Mouse (Mus musculus) embryonic facial prominence, embryonic 12.5 days (tissue): ENCODE measurements around the gene S100a10. TPM values are rescaled to one million over a fixed set of nuclear protein-coding genes. Genes with fewer than 3 reads are reported as not detected.
"Not testable (repeated sequence)": the region's sequence is repeated elsewhere in the genome, so short reads cannot be mapped to it uniquely, and the experiment has no call there.

Experiments used
- ATAC-seq: fragments of 200-750 bp; cut with Nextera tagmentation; 2 replicates; pipeline ENCODE4 v1.8.0; 2017; ENCODE audit not compliant: insufficient number of reproducible peaks, insufficient read depth, low FRiP score, low TSS enrichment
- H3K27ac ChIP-seq: fragments of 300-500 bp; sonication (generic); 2 replicates; pipeline ENCODE4 v1.5.1; 2016; ENCODE audit warnings: mild to moderate bottlenecking
- H3K27me3 ChIP-seq: fragments of 300-500 bp; sonication (generic); 2 replicates; pipeline ENCODE4 v1.6.1; 2016; ENCODE audit warnings: mild to moderate bottlenecking, moderate library complexity
- H3K36me3 ChIP-seq: fragments of 300-500 bp; sonication (generic); 2 replicates; pipeline ENCODE4 v1.6.1; 2016; ENCODE audit warnings: mild to moderate bottlenecking
- H3K4me1 ChIP-seq: fragments of 300-500 bp; sonication (generic); 2 replicates; pipeline ENCODE4 v1.6.1; 2016
- H3K4me2 ChIP-seq: fragments of 300-500 bp; sonication (generic); replicated peaks from 2 replicates; pipeline ENCODE4 v1.6.1; 2016; ENCODE audit warnings: mild to moderate bottlenecking, moderate library complexity
- H3K4me3 ChIP-seq: fragments of 300-500 bp; sonication (generic); 2 replicates; pipeline ENCODE4 v1.5.1; 2016; ENCODE audit warnings: mild to moderate bottlenecking
- H3K9ac ChIP-seq: fragments of 300-500 bp; sonication (generic); 2 replicates; pipeline ENCODE4 v1.6.1; 2016; ENCODE audit warnings: mild to moderate bottlenecking, moderate library complexity
- H3K9me3 ChIP-seq: fragments of 300-500 bp; sonication (generic); 2 replicates; pipeline ENCODE4 v1.6.1; 2016; ENCODE audit warnings: mild to moderate bottlenecking, moderate library complexity
- WGBS: fragments of 180-500 bp; shearing (Covaris S2); methylation state at CpG from one replicate; pipeline ENCODE4 v1.1.7; 2016; 5-methylcytosine and 5-hydroxymethylcytosine counted together
- polyA plus RNA-seq: library from polyadenylated mRNA; unstranded; fragments of >200 nt; fragmentation: Nextera tagmentation; extraction: Ambion mirVana; gene quantifications from 2 replicates; pipeline ENCODE4 v1.2.1, GENCODE M21; 2016

Gene S100a10
- polyA plus RNA-seq, 1 experiment from 2014 or later: 379 TPM

DNA sequence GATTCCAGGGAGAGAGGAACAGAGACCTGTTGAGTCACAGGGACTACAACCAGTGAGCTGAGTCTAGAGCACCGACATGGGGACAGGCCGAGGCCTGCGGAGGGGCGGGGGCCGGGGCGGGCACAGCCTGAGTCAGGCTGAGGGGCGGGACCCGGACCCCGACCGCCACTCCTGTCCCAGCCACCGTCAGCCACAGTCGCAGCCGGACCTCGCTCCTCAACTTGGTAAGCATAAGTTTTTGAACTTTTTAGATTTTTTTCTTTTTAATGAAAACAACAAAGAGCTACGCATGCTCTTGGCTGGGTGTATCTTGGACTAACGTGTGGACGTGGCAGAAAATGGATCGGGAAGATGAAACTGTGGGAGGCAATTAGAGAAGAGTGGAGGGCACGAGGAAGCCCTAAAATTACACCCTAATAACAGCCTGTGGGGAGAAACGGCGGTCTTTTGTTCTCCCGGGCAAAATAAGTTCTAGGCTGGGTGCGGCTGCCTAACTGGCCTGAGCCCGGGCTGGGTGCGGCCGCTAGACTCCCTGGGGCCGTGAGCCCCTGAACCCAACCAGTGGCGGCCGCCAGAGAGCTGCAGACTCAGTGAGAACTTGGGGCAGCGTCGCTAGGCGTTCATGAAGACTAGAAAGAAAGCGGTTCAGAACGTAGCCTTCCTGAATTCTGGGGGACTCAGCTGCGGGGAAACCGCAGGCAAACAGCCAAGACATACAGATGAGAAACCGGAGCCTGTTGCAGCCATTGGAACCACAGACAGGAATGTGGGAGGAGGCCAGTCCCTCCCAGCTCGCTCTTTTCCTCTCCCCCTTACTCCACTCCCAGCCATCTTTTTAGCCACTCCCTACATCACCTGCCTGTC lies 34.3 kb upstream of the S100a10 start, which contains the start of gene S100a11:
Gene S100a11, plus strand, starts transcription at position 159 of the 864 bp plus-strand sequence.
- Histone ChIP-seq H3K27me3 (no peaks in the 10 kb centered on the region), H3K4me2 (peak within 1 kb of the TSS; percentile 58), H3K9ac (peak within 1 kb of the TSS; percentile 68), H3K4me1 (peaks cover 9% of the 10 kb centered on the region; the same call in 1 of the 2 replicates), H3K4me3 (peak within 1 kb of the TSS; percentile 64), H3K36me3 (peaks cover 15% of the 10 kb centered on the region; the same call in 1 of the 2 replicates), H3K9me3 (no peaks in the 10 kb centered on the region), H3K27ac (peak within 1 kb of the TSS; percentile 94)
- under 1% methylated on average over 38 of the region's 38 CpGs for WGBS
- ATAC-seq: peak; percentile 91

DNA sequence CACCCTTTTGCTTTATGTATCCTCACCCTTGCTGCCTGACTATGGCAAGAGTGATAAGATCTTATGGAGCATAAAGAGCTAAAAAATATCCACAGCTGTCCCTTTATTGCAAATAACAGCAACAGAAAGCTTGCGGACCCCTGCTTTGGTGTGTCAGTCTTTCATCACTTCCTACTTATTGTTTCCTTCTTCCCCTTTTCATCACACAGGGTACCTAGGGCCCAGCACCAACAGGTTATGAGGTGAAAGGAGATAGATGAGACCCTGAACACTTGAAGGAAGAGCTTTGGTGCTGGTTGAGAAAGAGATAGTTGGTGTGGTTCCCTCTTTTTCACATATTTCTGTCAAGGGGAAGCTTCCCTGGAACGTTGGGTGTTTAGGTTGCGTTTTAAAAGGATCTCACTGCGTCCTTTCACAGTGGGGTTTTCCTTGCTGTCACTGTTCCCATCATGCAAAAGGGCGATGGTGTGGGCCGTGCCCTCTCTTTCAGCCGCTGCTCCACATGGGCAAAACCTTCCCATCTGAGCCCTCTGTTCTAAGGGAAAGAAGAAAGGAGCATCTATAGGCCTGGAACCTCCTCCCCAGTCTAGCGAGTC lies 33.3 kb upstream of the S100a10 start:
- peak overlapping the region; percentile 64 for H3K4me3 ChIP-seq
- no peaks in the 10 kb centered on the region for H3K9me3 ChIP-seq
- H3K4me1 ChIP-seq: peaks cover 9% of the 10 kb centered on the region; the same call in 1 of the 2 replicates
- H3K9ac ChIP-seq: no peak overlapping the region
- ATAC-seq: no peak
- peak overlapping the region; percentile 58 for H3K4me2 ChIP-seq
- no peaks in the 10 kb centered on the region for H3K27me3 ChIP-seq
- peaks cover 24% of the 10 kb centered on the region for H3K36me3 ChIP-seq
- WGBS: 82% methylated on average over 8 of the region's 8 CpGs
- H3K27ac ChIP-seq: peak overlapping the region; percentile 94; the same call in 1 of the 2 replicates

DNA sequence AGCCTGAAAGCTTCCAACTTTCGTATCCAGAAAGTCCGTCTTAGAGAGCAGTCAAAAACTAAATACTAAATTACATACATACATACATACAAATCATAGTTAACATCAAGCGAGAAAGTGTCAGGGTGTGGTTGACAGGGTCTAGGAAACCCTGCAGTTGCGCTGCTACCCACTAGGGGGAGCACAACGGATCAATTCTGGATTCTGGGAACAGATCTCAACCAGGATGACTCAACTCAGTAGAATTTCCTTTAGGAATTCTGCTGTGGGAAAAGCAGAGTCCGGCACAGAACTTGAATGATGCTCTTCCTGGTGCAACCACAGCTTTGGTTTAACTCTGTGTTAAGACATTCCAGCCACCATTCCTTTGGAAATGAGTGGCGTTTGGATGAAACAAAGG lies 32.3 kb upstream of the S100a10 start:
- no peaks in the 10 kb centered on the region for H3K9me3 ChIP-seq
- peaks cover 27% of the 10 kb centered on the region for H3K36me3 ChIP-seq
- H3K27me3 ChIP-seq: no peaks in the 10 kb centered on the region
- no peak overlapping the region for H3K4me3 ChIP-seq
- H3K9ac ChIP-seq: no peak overlapping the region
- H3K4me2 ChIP-seq: no peak overlapping the region
- H3K4me1 ChIP-seq: peaks cover 9% of the 10 kb centered on the region; the same call in 1 of the 2 replicates
- WGBS: 41% methylated on average over 7 of the region's 7 CpGs
- ATAC-seq: no peak
- no peak overlapping the region for H3K27ac ChIP-seq

DNA sequence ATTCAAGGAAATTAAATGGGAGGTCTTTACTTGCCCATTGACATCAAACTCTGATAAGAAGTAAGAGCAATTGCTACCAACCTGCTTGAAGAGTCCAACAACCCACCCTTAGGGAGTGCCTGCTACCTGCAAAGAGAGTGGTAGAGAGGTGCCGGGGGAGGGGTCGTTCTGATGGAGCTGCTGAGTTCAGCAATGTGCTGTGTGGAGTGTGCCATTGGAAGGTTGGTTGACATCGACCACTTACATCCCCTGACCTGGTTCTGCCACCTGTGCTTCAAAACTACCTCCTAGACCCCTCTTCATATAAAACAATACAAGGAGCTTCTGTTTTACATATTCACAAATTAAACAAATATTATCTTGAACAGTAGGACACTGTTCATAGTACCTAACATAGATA lies 27.6 kb upstream of the S100a10 start:
- Histone ChIP-seq H3K9me3 (no peaks in the 10 kb centered on the region), H3K27ac (no peak overlapping the region), H3K4me1 (0 out of 2 replicates have a peak, but pooled peaks cover 4% of the 10 kb centered on the region), H3K27me3 (no peaks in the 10 kb centered on the region), H3K4me2 (no peak overlapping the region), H3K4me3 (no peak overlapping the region), H3K9ac (no peak overlapping the region), H3K36me3 (peaks cover 27% of the 10 kb centered on the region)
- WGBS: 84% methylated on average over 3 of the region's 3 CpGs
- ATAC-seq: no peak

DNA sequence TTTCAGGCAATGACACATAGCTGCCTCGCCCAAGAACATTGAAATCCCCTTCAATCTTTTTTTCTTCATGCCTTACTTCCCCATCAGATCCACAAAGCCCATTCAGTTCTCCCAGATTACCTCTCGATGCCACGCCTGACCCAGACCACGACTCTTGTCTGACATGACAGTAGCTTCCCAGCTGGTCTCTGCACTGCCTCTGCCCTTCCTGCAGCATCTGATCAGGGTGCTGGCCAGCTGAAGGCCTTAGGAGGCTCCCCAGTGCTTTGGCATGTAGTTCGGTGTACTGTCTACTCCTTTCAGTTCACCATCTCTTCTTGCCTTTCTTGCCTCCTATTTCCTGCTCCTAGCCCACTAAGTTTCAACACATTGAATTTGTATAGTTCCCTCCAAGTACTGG lies 26.1 kb upstream of the S100a10 start:
- ATAC-seq: no peak
- no peak overlapping the region for H3K4me2 ChIP-seq
- no peak overlapping the region for H3K27ac ChIP-seq
- no peak overlapping the region for H3K4me3 ChIP-seq
- WGBS: 79% methylated on average over 5 of the region's 5 CpGs
- no peaks in the 10 kb centered on the region for H3K9me3 ChIP-seq
- H3K36me3 ChIP-seq: peaks cover 27% of the 10 kb centered on the region
- no peak overlapping the region for H3K9ac ChIP-seq
- H3K27me3 ChIP-seq: no peaks in the 10 kb centered on the region
- no peaks in the 10 kb centered on the region for H3K4me1 ChIP-seq

DNA sequence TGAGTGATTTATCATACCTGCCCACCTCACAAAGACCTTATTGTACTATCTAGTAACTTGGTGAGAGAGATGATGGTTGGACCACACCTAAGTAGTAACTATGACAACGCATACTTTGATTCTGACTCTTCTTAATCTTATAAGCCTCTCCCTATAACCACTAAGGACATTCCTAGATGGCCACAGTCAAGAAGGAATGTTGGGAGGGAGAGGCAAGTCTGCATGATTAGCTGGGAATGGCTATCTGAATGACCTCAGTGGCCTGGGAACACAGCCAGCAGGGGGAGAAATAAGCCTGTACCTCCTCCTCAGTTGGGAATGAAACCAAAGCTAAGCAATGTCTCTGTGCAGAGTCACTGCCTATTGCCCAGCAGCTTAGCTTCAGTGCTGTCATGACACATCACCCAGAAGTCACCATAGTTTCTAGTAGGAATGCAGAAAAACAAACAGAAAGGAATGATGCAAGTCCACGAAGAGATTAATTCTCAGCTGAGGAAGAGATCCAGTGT lies 17.8 kb upstream of the S100a10 start:
- ATAC-seq: no peak
- Histone ChIP-seq H3K27me3 (no peaks in the 10 kb centered on the region), H3K4me2 (no peak overlapping the region), H3K4me1 (no peaks in the 10 kb centered on the region), H3K36me3 (no peaks in the 10 kb centered on the region), H3K27ac (no peak overlapping the region), H3K9me3 (no peaks in the 10 kb centered on the region), H3K4me3 (no peak overlapping the region), H3K9ac (no peak overlapping the region)
- 61% methylated on average over 2 of the region's 2 CpGs for WGBS

DNA sequence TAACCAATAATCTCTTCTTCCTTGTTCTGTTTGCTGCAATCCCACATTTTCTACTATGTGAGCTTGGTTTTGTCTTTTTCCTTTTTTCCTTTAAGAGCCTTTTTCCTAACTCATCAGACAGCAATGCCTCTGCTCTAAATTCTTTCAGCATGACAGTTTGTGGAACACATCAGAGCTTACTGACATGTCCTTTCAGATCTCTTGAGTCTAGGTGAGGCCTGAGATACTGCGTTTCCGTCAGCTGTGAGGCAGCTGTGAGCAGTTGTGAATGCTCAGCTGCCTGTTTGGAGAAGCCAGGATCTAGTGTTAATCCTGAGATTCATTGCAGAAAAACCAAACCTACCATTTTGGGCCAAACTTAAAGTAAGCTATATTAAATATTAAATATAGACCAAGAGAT lies 16.4 kb upstream of the S100a10 start:
- WGBS: 75% methylated on average over 2 of the region's 2 CpGs
- H3K4me3 ChIP-seq: no peak overlapping the region
- no peak overlapping the region for H3K4me2 ChIP-seq
- H3K27ac ChIP-seq: no peak overlapping the region
- H3K9me3 ChIP-seq: no peaks in the 10 kb centered on the region
- H3K4me1 ChIP-seq: no peaks in the 10 kb centered on the region
- ATAC-seq: no peak
- no peaks in the 10 kb centered on the region for H3K27me3 ChIP-seq
- H3K36me3 ChIP-seq: no peaks in the 10 kb centered on the region
- no peak overlapping the region for H3K9ac ChIP-seq

DNA sequence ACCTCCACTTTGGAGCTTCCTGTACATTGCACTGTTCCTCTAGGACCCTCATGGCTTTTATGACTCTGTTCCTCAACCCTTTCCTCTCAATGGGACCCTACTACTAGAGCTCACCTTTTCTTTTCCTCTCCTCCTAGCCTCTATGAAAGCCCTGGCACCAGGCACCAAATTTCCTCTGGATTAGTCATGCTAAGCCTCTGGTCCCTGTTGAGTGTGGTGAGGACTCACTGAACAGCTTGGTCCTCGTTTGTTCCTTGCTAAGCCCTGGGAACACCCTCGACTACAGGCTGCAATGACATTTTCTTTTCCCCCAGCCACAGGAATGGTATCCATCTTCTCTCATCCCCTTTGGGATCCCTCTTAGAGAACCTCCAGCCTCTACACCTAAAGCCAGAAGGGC lies 13.4 kb upstream of the S100a10 start:
- H3K36me3 ChIP-seq: no peaks in the 10 kb centered on the region
- H3K27ac ChIP-seq: no peak overlapping the region
- H3K27me3 ChIP-seq: no peaks in the 10 kb centered on the region
- H3K9ac ChIP-seq: no peak overlapping the region
- ATAC-seq: no peak
- H3K4me2 ChIP-seq: no peak overlapping the region
- no peak overlapping the region for H3K4me3 ChIP-seq
- no peaks in the 10 kb centered on the region for H3K4me1 ChIP-seq
- no peaks in the 10 kb centered on the region for H3K9me3 ChIP-seq
- 69% methylated on average over 2 of the region's 2 CpGs for WGBS

DNA sequence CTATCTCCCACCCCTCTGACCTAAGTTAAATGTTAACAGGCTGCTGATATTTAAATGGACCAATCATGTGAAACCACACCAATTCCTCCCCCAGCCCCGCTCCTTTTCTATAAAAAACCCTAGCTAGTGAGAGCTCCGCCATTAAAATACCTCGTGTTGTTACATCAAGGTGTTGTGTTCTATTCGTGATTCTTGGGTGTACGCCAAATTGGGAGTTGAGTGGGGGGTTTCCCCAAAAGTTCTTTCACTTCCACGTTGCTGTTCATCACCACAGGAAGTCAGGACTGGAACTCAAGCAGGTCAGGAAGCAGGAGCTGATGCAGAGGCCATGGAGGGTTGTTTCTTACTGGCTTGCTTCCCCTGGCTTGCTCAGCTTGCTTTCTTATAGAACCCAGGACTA lies 10.7 kb upstream of the S100a10 start:
- not testable (repeated sequence) for H3K36me3 ChIP-seq, H3K27me3 ChIP-seq, H3K4me2 ChIP-seq, H3K27ac ChIP-seq, H3K9ac ChIP-seq, H3K9me3 ChIP-seq, H3K4me1 ChIP-seq, H3K4me3 ChIP-seq, ATAC-seq
- WGBS: 83% methylated on average over 6 of the region's 6 CpGs

DNA sequence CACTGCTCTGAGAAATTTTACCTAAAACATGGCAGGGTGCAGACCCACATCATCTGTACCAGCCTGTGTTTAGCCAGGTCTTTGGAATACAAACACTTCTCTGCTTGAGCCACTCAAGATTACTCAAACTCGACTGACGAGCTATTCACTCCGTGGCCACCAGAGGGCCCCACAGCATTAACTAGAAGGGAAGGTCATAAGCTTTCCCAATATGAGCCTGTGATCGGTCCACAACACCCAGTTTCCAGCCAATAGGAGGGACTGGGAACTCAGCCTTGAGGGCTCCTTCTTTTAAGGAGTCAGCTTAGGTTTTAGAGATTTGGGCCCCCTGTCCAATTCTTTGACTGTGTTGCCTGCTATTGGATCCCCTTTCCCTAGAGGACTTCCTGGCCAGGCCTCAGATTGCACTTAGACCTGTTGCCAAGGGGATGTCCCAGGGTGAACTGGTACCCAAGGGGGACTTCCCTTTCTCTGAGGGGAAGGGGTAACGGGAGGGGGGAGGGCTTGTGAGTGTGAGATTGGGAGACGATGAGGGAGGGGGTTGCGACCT lies 7.7 kb upstream of the S100a10 start:
- no peak overlapping the region for H3K4me3 ChIP-seq
- no peak overlapping the region for H3K9ac ChIP-seq
- H3K4me1 ChIP-seq: no peaks in the 10 kb centered on the region
- no peaks in the 10 kb centered on the region for H3K36me3 ChIP-seq
- H3K27me3 ChIP-seq: no peaks in the 10 kb centered on the region
- ATAC-seq: no peak
- no peaks in the 10 kb centered on the region for H3K9me3 ChIP-seq
- 25% methylated on average over 7 of the region's 7 CpGs for WGBS
- H3K27ac ChIP-seq: no peak overlapping the region
- H3K4me2 ChIP-seq: no peak overlapping the region

DNA sequence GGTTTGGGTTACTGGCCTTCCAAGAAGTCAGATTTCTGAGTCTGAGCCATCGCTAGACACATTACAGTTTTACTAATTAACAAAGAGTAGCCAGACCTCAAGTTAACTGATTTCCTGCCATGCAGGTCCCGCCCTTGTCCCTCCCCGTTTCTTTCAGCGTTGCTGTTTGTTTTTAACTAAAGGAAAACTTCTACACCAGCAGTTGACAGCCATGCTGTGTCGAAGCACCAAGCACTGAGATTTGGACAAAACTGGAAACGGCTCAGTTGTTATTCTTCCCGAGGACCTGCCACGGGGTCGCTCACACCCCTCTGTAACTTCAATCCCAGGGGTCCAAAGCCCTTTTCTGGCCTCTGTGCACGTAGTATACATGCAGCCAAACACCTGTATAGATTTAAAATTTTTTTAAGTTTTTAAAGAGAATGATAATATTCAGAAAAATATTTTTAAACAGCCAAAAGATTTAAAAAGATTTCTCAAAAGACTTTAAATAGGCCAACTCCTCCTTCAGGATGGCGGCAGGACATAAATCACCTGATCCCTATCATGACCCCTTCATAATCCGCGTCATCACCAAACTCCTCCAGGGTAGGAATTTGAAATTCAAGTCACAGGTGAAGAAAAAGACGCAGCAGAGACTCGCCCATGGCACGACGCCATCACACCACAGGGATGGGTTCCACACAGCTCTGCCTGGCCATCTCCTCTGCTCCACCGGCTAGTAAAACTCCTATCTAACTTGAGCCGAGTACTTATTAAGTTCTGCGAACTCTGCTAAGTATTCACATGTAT lies 6.9 kb upstream of the S100a10 start:
- Histone ChIP-seq H3K9me3 (no peaks in the 10 kb centered on the region), H3K4me3 (no peak overlapping the region), H3K36me3 (no peaks in the 10 kb centered on the region), H3K27ac (no peak overlapping the region), H3K4me2 (no peak overlapping the region), H3K9ac (no peak overlapping the region), H3K4me1 (no peaks in the 10 kb centered on the region), H3K27me3 (no peaks in the 10 kb centered on the region)
- ATAC-seq: no peak
- WGBS: 70% methylated on average over 20 of the region's 20 CpGs
